Mouse (Mus musculus) neural tube, embryonic 12.5 days (tissue): ENCODE data around the gene Adra2a. TPM values are rescaled to one million over a fixed set of nuclear protein-coding genes. Genes with fewer than 3 reads are reported as not detected.

Experiments used
- ATAC-seq: fragments of 200-750 bp; cut with Nextera tagmentation; 2 replicates; pipeline ENCODE4 v1.8.0; 2017; ENCODE audit warnings: low read depth, mild to moderate bottlenecking, moderate TSS enrichment, moderate library complexity; ENCODE audit not compliant: low FRiP score
- H3K27ac ChIP-seq: fragments of 300-500 bp; sonication (generic); 2 replicates; pipeline ENCODE4 v1.5.1; 2016
- H3K27me3 ChIP-seq: fragments of 300-500 bp; sonication (generic); replicated peaks from 2 replicates; pipeline ENCODE4 v1.6.1; 2016; ENCODE audit warnings: mild to moderate bottlenecking
- H3K36me3 ChIP-seq: fragments of 300-500 bp; sonication (generic); 2 replicates; pipeline ENCODE4 v1.6.1; 2016; ENCODE audit warnings: mild to moderate bottlenecking
- H3K4me1 ChIP-seq: fragments of 300-500 bp; sonication (generic); 2 replicates; pipeline ENCODE4 v1.6.1; 2016
- H3K4me2 ChIP-seq: fragments of 300-500 bp; sonication (generic); replicated peaks from 2 replicates; pipeline ENCODE4 v1.6.1; 2016; ENCODE audit warnings: mild to moderate bottlenecking
- H3K4me3 ChIP-seq: fragments of 300-500 bp; sonication (generic); 2 replicates; pipeline ENCODE4 v1.5.1; 2016
- H3K9ac ChIP-seq: fragments of 300-500 bp; sonication (generic); 2 replicates; pipeline ENCODE4 v1.6.1; 2016; ENCODE audit warnings: mild to moderate bottlenecking
- H3K9me3 ChIP-seq: fragments of 300-500 bp; sonication (generic); 2 replicates; pipeline ENCODE4 v1.6.1; 2016; ENCODE audit warnings: mild to moderate bottlenecking
- WGBS: fragments of 180-500 bp; shearing (Covaris S2); methylation state at CpG from one replicate; pipeline ENCODE4 v1.1.7; 2016; 5-methylcytosine and 5-hydroxymethylcytosine counted together
- polyA plus RNA-seq: library from polyadenylated mRNA; unstranded; fragments of >200 nt; fragmentation: Nextera tagmentation; extraction: Ambion mirVana; gene quantifications from 2 replicates; pipeline ENCODE4 v1.2.1, GENCODE M21; 2016

Adra2a gene
- 2.7 and 3.6 TPM in 2 replicates for polyA plus RNA-seq

DNA sequence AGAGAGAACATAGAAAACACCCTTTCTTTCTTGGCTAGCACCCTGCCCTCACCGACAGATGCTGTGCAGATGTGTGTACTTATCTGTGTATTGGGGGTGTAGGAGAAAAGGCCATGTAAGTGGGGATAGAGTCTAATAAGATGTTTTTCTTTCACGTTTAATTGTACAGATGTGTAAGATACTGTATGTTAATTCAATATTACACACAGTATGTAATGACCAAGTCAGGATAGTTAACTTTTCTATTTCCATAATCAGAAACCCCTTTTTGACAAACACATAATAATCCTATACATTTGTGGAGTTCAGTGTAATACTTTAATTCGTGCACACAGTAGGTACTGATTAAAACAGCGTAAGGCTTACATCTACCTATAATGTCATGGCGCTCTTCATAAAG lies at the start of gene Adra2a:
Gene Adra2a (plus strand): TSS at position 301 of the 400 bp plus-strand sequence.
- Histone ChIP-seq H3K4me1 (peaks cover 26% of the 10 kb centered on the region), H3K9me3 (no peaks in the 10 kb centered on the region), H3K36me3 (no peaks in the 10 kb centered on the region), H3K27ac (peak within 1 kb of the TSS; percentile 0; the same call in 1 of the 2 replicates), H3K4me2 (peak within 1 kb of the TSS; percentile 100), H3K27me3 (peaks cover 37% of the 10 kb centered on the region), H3K9ac (peak within 1 kb of the TSS; percentile 64; the same call in 1 of the 2 replicates), H3K4me3 (peak within 1 kb of the TSS; percentile 53)
- WGBS = 75% methylated on average over 5 of the region's 5 CpGs
- ATAC-seq = no peak

DNA sequence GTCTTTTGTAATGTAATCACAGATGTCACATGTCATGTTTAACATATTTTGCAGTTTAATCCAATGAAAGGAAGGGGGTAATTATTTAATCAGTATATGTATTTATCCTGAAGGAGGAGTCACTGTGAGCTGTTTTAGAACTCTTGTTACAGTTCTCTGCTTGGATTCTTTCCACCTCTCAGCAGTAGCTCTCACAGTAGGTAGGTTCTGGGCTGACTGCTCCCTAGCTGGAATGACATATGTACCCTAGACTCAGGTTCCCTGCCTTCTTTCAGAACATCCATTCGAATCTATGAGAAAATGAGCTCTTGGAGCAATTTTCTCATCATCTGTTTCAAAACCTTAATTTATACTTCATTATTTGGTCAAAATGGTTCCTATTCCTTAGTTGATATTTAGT lies 49.7 kb upstream of the Adra2a start:
- Histone ChIP-seq H3K4me2 (no peak overlapping the region), H3K9me3 (no peaks in the 10 kb centered on the region), H3K4me3 (no peak overlapping the region), H3K4me1 (no peaks in the 10 kb centered on the region), H3K27ac (no peak overlapping the region), H3K36me3 (0 out of 2 replicates have a peak, but pooled peaks cover 5% of the 10 kb centered on the region), H3K27me3 (no peaks in the 10 kb centered on the region), H3K9ac (no peak overlapping the region)
- WGBS = 84% methylated on average over 1 of the region's 1 CpGs
- ATAC-seq = no peak

DNA sequence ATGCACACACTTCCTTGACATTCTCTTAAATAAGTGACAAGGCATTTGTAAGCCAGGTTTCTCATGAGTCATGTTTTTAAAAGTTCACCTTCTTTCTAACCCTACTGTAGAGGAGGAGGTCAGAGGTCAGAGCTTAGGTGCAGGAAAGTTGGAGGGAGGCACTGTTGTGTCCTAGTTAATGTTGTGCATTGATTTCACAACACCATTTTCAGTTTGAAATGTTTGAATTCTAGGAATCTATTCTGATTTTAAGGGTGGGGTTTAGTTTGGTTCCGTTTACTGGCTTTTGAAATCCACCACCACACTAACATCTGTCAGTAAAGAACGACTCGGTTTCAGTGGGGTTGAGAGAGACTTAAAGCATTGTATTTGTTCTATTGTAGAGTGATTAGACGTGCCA lies 33.0 kb upstream of the Adra2a start:
- no peaks in the 10 kb centered on the region for H3K4me1 ChIP-seq
- no peak overlapping the region for H3K27ac ChIP-seq
- H3K9me3 ChIP-seq = no peaks in the 10 kb centered on the region
- no peak overlapping the region for H3K4me2 ChIP-seq
- H3K9ac ChIP-seq = no peak overlapping the region
- no peaks in the 10 kb centered on the region for H3K36me3 ChIP-seq
- 72% methylated on average over 4 of the region's 4 CpGs for WGBS
- no peaks in the 10 kb centered on the region for H3K27me3 ChIP-seq
- no peak overlapping the region for H3K4me3 ChIP-seq
- no peak for ATAC-seq

DNA sequence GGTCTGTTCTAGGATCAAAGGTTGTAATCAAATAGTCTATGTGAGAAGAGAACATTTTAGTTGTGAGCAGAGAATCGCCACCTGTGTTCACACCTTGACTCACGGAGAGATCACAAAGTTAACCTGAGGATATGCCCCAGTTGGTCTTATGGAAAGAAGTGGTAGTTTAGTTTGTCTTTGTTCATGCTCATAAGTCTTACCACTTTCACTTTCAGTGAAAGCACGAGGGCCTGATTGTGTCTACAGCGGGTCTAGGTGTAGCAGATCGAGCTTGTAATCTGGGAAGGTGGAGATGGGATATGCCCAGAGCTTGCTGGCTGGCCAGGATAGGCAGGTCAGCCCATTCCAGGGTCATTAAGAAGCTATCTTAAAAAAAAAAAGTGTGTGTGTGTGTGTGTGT lies 29.0 kb upstream of the Adra2a start:
- H3K36me3 ChIP-seq = no peaks in the 10 kb centered on the region
- H3K27me3 ChIP-seq = no peaks in the 10 kb centered on the region
- H3K4me3 ChIP-seq = no peak overlapping the region
- 95% methylated on average over 5 of the region's 5 CpGs for WGBS
- 0 out of 2 replicates have a peak, but pooled peaks cover 5% of the 10 kb centered on the region for H3K4me1 ChIP-seq
- no peaks in the 10 kb centered on the region for H3K9me3 ChIP-seq
- no peak overlapping the region for H3K4me2 ChIP-seq
- no peak overlapping the region for H3K9ac ChIP-seq
- ATAC-seq = no peak
- H3K27ac ChIP-seq = no peak overlapping the region

DNA sequence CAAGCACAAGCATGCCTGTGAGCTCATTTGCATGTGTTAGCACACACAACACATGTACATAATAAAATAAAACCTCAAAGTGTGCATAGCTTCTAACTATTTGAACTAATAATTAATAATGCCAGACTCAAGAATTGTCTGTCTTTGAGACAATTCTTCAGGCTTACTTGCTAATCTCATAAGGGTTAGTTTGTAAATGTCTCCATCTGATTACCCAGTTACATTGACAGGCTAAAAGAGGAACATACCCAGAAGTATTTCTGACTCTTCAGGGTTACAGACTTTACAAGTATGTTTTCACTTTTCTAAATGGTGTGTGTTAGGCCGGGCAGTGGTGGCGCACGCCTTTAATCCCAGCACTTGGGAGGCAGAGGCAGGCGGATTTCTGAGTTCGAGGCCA lies 28.4 kb upstream of the Adra2a start:
- no peaks in the 10 kb centered on the region for H3K27me3 ChIP-seq
- H3K4me1 ChIP-seq = 0 out of 2 replicates have a peak, but pooled peaks cover 5% of the 10 kb centered on the region
- H3K4me3 ChIP-seq = no peak overlapping the region
- whole genome bisulfite sequencing = 96% methylated on average over 5 of the region's 5 CpGs
- no peaks in the 10 kb centered on the region for H3K36me3 ChIP-seq
- H3K4me2 ChIP-seq = no peak overlapping the region
- no peak overlapping the region for H3K27ac ChIP-seq
- H3K9ac ChIP-seq = no peak overlapping the region
- no peaks in the 10 kb centered on the region for H3K9me3 ChIP-seq
- ATAC-seq = no peak

DNA sequence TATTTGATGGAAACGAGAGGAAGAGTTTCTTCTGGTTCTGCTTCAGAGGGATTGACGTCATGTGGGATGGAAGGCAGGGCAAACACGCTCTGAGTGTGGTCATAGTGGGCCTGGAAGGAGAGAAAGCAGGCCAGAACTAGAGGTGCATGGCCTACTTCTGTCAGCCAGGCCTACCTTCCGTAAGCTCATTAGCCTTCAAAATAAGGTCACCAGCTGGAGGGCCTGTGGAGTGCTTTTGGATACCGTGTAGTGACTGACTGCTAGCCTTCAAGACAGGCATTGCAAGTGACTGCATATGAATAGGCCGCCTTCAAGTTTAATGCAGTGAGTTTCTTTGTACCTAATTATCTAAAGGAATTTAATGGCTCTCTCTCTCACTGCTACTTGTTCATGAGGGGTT lies 8.9 kb upstream of the Adra2a start:
- Histone ChIP-seq H3K4me1 (no peaks in the 10 kb centered on the region), H3K4me3 (no peak overlapping the region), H3K9ac (no peak overlapping the region), H3K36me3 (peaks cover 26% of the 10 kb centered on the region), H3K9me3 (no peaks in the 10 kb centered on the region), H3K27ac (no peak overlapping the region), H3K4me2 (no peak overlapping the region), H3K27me3 (no peaks in the 10 kb centered on the region)
- 87% methylated on average over 6 of the region's 6 CpGs for WGBS
- no peak for ATAC-seq

DNA sequence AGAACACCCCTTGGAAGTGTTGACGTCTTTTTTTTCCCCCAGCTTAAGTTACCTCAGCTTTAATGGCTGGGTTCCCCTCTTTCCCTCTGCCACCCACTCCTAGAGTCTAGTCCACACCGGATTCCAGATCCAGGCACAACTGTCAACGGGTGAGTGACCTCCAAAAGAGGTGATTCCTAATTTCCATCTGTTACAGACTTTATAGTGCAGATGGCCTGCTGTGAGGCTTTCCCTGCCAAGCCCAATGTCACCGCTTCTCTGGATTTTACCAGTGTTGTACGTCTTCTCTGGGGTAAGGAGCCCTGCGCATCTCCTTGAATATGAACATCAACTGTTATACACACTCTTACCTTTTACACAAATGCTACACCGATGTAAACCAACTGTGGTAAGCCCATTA lies 4.5 kb upstream of the Adra2a start:
- Histone ChIP-seq H3K9ac (no peak overlapping the region), H3K4me3 (no peak overlapping the region), H3K27ac (no peak overlapping the region), H3K27me3 (no peaks in the 10 kb centered on the region), H3K9me3 (no peaks in the 10 kb centered on the region), H3K4me2 (no peak overlapping the region), H3K4me1 (no peaks in the 10 kb centered on the region), H3K36me3 (peaks cover 11% of the 10 kb centered on the region)
- no peak for ATAC-seq
- WGBS = 79% methylated on average over 7 of the region's 7 CpGs

DNA sequence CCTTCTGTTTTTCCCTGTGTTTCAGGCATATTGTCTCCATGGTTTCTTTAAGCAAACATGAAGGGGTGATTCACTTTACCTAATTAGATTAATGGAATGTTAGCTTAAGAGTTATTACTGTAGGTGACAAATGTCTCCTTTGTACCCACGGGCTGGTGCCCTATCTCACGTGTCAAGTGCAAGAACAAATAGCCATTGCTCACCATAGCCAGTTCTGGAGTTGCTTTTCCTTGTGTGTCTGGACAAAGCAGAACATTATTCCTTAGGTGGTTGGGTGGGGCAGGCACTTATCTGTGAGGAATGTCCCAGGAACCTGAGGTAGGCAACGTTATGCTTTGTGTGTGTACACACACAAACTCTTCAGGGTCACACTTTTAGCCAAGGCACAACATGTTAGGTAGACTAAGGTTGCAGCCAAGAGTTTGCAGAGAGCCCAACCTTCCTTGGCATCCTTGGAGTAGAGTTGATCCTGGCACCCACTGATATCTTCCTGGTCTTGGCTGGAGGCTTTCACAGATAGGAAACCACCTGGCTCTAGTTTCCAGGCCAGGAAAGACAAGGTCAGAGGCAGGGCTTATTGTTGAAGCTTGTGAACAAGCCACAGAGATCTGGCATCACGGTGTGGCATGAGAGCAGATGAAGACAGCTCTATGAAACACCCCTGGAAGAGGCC lies 3.5 kb upstream of the Adra2a start:
- Histone ChIP-seq H3K4me3 (no peak overlapping the region), H3K4me1 (peaks cover 4% of the 10 kb centered on the region; the same call in 1 of the 2 replicates), H3K36me3 (peaks cover 6% of the 10 kb centered on the region), H3K9ac (no peak overlapping the region), H3K9me3 (no peaks in the 10 kb centered on the region), H3K4me2 (no peak overlapping the region), H3K27me3 (0 out of 2 replicates have a peak, but pooled peaks cover 4% of the 10 kb centered on the region), H3K27ac (no peak overlapping the region)
- 59% methylated on average over 4 of the region's 4 CpGs for WGBS
- ATAC-seq = no peak

DNA sequence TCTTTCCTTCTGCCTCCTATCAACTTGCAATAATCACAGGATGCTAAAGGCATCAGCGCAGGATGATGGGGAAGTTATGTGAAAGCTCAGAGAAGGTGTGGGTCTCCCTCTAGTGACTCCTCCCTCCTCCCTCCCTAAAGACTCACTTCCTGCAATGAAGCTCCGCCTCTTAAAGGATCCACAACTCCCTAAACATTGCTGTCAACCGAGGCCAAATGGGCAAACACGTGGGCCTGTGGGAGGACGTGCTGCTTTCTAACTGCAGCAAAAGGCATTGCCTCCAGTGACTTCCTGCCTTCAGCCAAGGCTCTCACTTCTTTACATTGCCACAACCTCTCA lies 3.0 kb upstream of the Adra2a start:
- no peak overlapping the region for H3K9ac ChIP-seq
- peaks cover 8% of the 10 kb centered on the region for H3K27me3 ChIP-seq
- peaks cover 6% of the 10 kb centered on the region for H3K36me3 ChIP-seq
- no peak overlapping the region for H3K27ac ChIP-seq
- no peak for ATAC-seq
- H3K4me2 ChIP-seq = no peak overlapping the region
- H3K9me3 ChIP-seq = no peaks in the 10 kb centered on the region
- H3K4me3 ChIP-seq = no peak overlapping the region
- peaks cover 8% of the 10 kb centered on the region for H3K4me1 ChIP-seq
- WGBS = 35% methylated on average over 5 of the region's 5 CpGs

DNA sequence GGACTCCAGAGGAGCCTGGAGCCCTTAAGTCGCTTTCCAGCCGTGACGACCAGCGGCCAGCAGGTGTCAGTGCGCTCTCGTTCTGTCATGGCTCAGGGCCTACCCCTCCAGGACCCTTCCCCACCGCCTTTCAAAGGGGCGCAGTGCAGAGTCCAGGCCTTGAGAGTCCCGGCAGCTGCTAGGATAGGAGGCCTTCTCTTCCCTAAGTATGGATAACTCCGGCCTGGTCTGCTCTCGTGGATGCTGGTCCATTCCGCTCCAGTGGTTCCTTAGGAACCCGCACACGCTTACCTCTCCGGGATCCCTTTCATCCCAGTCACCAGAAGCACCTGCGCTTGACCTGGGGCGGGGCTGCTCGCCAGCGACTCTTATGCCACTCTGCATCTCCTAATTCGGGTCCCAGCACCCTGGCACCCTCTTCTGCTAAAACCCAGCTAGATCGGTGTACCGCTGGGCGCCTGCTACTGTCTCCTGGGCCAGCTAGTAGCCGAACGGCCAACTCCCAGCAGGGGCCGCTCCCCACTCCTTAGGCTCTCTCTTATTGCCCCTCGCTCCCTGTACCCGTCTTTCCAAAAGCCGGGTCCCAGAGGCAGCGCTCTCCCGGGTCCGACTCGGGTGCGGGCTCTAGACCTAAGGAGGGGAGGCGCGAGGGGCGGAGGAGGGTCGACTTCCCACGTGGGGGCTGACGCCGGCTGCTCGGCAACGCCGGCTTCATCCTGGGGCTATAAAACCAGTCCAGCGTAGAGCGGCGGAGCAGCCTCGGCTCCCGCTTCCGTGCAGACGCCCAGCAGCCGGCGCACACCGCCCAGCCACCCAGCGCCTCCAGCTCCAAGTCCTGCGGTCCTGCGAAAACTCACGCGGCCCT lies 788 bp downstream of the Adra2a start:
- ATAC-seq = peak; percentile 91
- Histone ChIP-seq H3K4me3 (peak overlapping the region; percentile 53), H3K9me3 (no peaks in the 10 kb centered on the region), H3K27me3 (peaks cover 45% of the 10 kb centered on the region), H3K36me3 (no peaks in the 10 kb centered on the region), H3K27ac (peak overlapping the region; percentile 0; the same call in 1 of the 2 replicates), H3K4me2 (peak overlapping the region; percentile 100), H3K9ac (peak overlapping the region; percentile 64), H3K4me1 (peaks cover 26% of the 10 kb centered on the region)
- under 1% methylated on average over 59 of the region's 59 CpGs for WGBS

DNA sequence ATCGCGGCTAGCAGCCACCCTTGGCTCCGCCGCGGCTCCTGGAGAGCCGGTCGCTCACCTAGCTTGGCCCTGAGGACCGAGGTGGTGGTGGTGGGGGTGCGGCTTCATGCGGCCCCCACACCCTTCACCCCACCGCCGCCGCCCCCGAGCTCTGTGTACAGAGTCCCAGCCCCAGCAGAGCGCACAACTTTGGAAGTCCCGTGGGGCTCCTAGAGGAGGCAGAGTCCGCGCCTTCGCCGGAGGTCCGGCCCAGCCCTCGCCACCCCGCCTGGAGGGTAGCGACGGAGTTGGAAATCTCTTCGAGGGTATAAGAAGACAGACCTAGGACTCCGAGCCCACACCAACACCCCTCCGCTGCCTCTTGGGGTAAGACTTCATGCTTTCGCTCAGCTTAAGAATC lies 1.5 kb downstream of the Adra2a start:
- no peak overlapping the region for H3K27ac ChIP-seq
- peak overlapping the region; percentile 53 for H3K4me3 ChIP-seq
- H3K27me3 ChIP-seq = peaks cover 47% of the 10 kb centered on the region
- peak overlapping the region; percentile 100 for H3K4me2 ChIP-seq
- ATAC-seq = peak; percentile 19
- peak overlapping the region; percentile 64 for H3K9ac ChIP-seq
- WGBS = under 1% methylated on average over 29 of the region's 29 CpGs
- H3K4me1 ChIP-seq = peaks cover 26% of the 10 kb centered on the region
- H3K36me3 ChIP-seq = no peaks in the 10 kb centered on the region
- no peaks in the 10 kb centered on the region for H3K9me3 ChIP-seq

DNA sequence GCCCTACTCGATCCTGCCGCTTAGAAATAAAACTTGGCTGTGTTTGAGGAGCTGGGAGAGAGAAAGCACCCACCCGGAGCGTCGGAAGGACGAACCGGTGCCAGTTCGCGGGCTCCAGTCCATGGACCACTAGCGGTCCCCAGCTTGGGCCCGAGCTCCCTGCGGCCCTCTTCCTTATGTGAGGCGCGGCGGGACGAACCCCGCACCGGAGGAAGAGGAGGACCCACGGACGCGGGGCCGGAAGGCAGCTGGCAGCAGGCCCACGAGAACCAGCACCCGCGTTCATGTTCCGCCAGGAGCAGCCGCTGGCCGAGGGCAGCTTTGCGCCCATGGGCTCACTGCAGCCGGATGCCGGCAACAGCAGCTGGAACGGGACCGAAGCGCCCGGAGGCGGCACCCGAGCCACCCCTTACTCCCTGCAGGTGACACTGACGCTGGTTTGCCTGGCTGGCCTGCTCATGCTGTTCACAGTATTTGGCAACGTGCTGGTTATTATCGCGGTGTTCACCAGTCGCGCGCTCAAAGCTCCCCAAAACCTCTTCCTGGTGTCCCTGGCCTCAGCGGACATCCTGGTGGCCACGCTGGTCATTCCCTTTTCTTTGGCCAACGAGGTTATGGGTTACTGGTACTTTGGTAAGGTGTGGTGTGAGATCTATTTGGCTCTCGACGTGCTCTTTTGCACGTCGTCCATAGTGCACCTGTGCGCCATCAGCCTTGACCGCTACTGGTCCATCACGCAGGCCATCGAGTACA lies 2.2 kb downstream of the Adra2a start:
- Histone ChIP-seq H3K36me3 (no peaks in the 10 kb centered on the region), H3K4me1 (peaks cover 26% of the 10 kb centered on the region), H3K9ac (peak overlapping the region; percentile 51), H3K4me3 (peak overlapping the region; percentile 53), H3K27me3 (peaks cover 47% of the 10 kb centered on the region), H3K27ac (no peak overlapping the region), H3K4me2 (peak overlapping the region; percentile 100), H3K9me3 (no peaks in the 10 kb centered on the region)
- no peak for ATAC-seq
- WGBS = 3% methylated on average over 55 of the region's 55 CpGs
